Mouse (Mus musculus) heart, embryonic 10.5 days (tissue): ENCODE results near the gene Sort1. TPM values are rescaled to one million over a fixed set of nuclear protein-coding genes. Genes with fewer than 3 reads are reported as not detected.

ENCODE experiments used
- DNase-seq: peaks from one replicate; pipeline ENCODE4 v3.0.0-alpha.2; 2017; ENCODE audit warnings: low spot score
- H3K27ac ChIP-seq: fragments of 300-500 bp; sonication (generic); 2 replicates; pipeline ENCODE4 v1.5.1; 2016; ENCODE audit warnings: mild to moderate bottlenecking
- H3K27me3 ChIP-seq: fragments of 300-500 bp; sonication (generic); 2 replicates; pipeline ENCODE4 v1.6.1; 2016; ENCODE audit warnings: mild to moderate bottlenecking; ENCODE audit not compliant: poor library complexity, insufficient read depth, severe bottlenecking
- H3K36me3 ChIP-seq: fragments of 300-500 bp; sonication (generic); 2 replicates; pipeline ENCODE4 v1.6.1; 2016; ENCODE audit warnings: mild to moderate bottlenecking, moderate library complexity
- H3K4me1 ChIP-seq: fragments of 300-500 bp; sonication (generic); 2 replicates; pipeline ENCODE4 v1.6.1; 2016; ENCODE audit warnings: mild to moderate bottlenecking
- H3K4me3 ChIP-seq: fragments of 300-500 bp; sonication (generic); 2 replicates; pipeline ENCODE4 v1.5.1; 2016; ENCODE audit warnings: mild to moderate bottlenecking, moderate library complexity
- H3K9me3 ChIP-seq: fragments of 300-500 bp; sonication (generic); 2 replicates; pipeline ENCODE4 v1.6.1; 2016; ENCODE audit warnings: mild to moderate bottlenecking, moderate library complexity
- WGBS: fragments of 180-500 bp; shearing (Covaris S2); methylation state at CpG from one replicate; pipeline ENCODE4 v1.1.7; 2016; 5-methylcytosine and 5-hydroxymethylcytosine counted together
- polyA plus RNA-seq: library from polyadenylated mRNA; unstranded; fragments of >200 nt; fragmentation: Nextera tagmentation; extraction: Ambion mirVana; gene quantifications from 2 replicates; pipeline ENCODE4 v1.2.1, GENCODE M21; 2016

Sort1 gene
- polyA plus RNA-seq, 1 experiment from 2014 or later = 15.1 TPM

GRCm38 (mm10) chr3:108383485-108384354 is 99.8 kb downstream of the Sort1 start, which contains the start of gene Psrc1:
Gene Psrc1, plus strand, starts transcription at chr3:108383839.
- Histone ChIP-seq H3K4me1 (peaks cover 49% of the 10 kb centered on the region), H3K27me3 (no peaks in the 10 kb centered on the region), H3K27ac (peak within 1 kb of the TSS; percentile 80), H3K4me3 (peak within 1 kb of the TSS; percentile 68), H3K36me3 (peaks cover 27% of the 10 kb centered on the region), H3K9me3 (no peaks in the 10 kb centered on the region)
- DNase-seq = peak; percentile 97
- 2% methylated on average over 44 of the region's 44 CpGs for WGBS

GRCm38 (mm10) chr3:108384425-108384824 is 100.5 kb downstream of the Sort1 start:
- Histone ChIP-seq H3K9me3 (no peaks in the 10 kb centered on the region), H3K27ac (peak overlapping the region; percentile 80), H3K4me1 (peaks cover 49% of the 10 kb centered on the region), H3K36me3 (peaks cover 27% of the 10 kb centered on the region), H3K4me3 (peak overlapping the region; percentile 68), H3K27me3 (no peaks in the 10 kb centered on the region)
- no peak for DNase-seq
- 50% methylated on average over 2 of the region's 2 CpGs for WGBS

DNA sequence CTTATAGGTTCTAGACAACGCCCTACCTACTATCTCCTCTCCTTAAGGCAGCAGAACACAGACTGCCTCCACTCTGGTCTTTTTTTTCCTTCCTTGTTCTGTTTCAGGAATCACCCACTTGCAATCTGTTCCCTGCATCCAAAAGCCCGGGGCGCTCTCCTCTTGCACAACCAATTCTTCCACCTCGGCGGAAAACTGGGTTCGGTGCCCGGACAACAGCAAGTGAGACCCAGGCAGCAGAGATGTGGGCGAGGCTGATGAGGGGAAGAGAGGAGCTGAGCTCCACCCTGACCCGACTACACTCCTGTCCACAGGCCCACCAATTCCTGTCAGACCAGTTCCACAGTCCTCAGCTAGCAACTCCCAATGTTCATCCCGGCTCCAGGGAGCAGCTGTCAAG is 102.3 kb downstream of the Sort1 start:
- WGBS = 91% methylated on average over 10 of the region's 10 CpGs
- no peak overlapping the region for H3K27ac ChIP-seq
- H3K4me1 ChIP-seq = peaks cover 43% of the 10 kb centered on the region
- H3K9me3 ChIP-seq = no peaks in the 10 kb centered on the region
- H3K36me3 ChIP-seq = peaks cover 27% of the 10 kb centered on the region
- DNase-seq = no peak
- H3K27me3 ChIP-seq = no peaks in the 10 kb centered on the region; the same call in 1 of the 2 replicates
- H3K4me3 ChIP-seq = no peak overlapping the region

DNA sequence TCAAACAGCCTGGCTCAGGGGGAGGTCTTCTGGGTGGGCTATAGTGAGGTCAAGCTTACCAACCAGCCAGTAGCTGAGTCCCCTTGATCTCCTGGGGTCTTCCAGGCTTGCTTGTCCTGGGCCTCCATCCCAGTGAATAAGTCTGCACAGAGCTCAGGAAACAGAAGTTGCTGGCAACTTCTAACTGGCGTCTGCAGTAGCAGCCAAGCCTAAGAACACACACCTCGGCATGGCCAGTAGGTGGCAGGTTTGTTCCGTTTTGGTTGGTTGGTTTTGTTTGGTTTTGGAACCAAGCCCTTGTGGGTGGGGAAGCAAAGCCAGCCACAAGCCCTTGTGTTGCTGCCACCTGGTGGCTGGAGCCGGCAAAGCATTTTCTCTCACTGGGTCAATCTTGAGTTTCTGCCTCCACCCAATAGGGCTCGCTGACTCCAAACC is 105.2 kb downstream of the Sort1 start:
- Histone ChIP-seq H3K27me3 (peaks cover 19% of the 10 kb centered on the region), H3K4me1 (peaks cover 38% of the 10 kb centered on the region), H3K36me3 (peaks cover 27% of the 10 kb centered on the region), H3K27ac (peak overlapping the region; percentile 67), H3K4me3 (no peak overlapping the region), H3K9me3 (no peaks in the 10 kb centered on the region)
- peak; percentile 97 for DNase-seq
- WGBS = 0% methylated on average over 5 of the region's 5 CpGs

- peaks cover 5% of the 10 kb centered on the region for H3K36me3 ChIP-seq
- peaks cover 37% of the 10 kb centered on the region for H3K4me1 ChIP-seq
- H3K27ac ChIP-seq = peak overlapping the region; percentile 42; the same call in 1 of the 2 replicates
- peak overlapping the region; percentile 32; the same call in 1 of the 2 replicates for H3K4me3 ChIP-seq
- H3K9me3 ChIP-seq = no peaks in the 10 kb centered on the region
- no peak for DNase-seq
- peaks cover 45% of the 10 kb centered on the region for H3K27me3 ChIP-seq
- WGBS = 14% methylated on average over 10 of the region's 10 CpGs
Observed at GRCm38 (mm10) chr3:108392299-108392698, 108.4 kb downstream of the Sort1 start.

- Histone ChIP-seq H3K27ac (peak overlapping the region; percentile 42; the same call in 1 of the 2 replicates), H3K27me3 (peaks cover 50% of the 10 kb centered on the region), H3K9me3 (no peaks in the 10 kb centered on the region), H3K36me3 (peaks cover under 1% of the 10 kb centered on the region; the same call in 1 of the 2 replicates), H3K4me1 (peaks cover 42% of the 10 kb centered on the region), H3K4me3 (peak overlapping the region; percentile 32)
- 40% methylated on average over 15 of the region's 15 CpGs for WGBS
- DNase-seq = no peak
Observed at GRCm38 (mm10) chr3:108392793-108393192, 108.9 kb downstream of the Sort1 start.

- Histone ChIP-seq H3K36me3 (no peaks in the 10 kb centered on the region), H3K27ac (no peak overlapping the region), H3K9me3 (no peaks in the 10 kb centered on the region), H3K4me1 (peaks cover 26% of the 10 kb centered on the region), H3K27me3 (peaks cover 72% of the 10 kb centered on the region), H3K4me3 (no peak overlapping the region)
- 88% methylated on average over 9 of the region's 9 CpGs for WGBS
- no peak for DNase-seq
Observed at GRCm38 (mm10) chr3:108398281-108398680, 114.4 kb downstream of the Sort1 start.

DNA sequence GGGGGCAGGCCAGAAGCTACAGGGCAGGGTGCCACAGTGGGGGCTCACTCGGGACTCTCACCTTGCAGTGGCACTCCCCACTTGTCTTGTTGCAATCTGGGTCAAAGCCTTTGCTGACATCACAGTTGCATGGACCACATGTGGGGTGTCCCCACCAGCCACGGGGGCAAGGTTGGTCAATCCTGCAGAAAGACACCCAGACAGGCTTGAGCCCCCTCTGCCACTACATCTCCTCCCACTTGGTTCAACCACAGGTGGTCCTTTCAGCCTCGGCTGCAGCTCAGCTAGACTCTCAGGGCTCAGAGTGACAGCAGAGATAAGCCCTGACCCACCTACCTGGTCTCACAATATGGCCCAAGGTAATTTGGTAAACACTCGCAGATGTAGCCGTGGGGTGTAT is 116.6 kb downstream of the Sort1 start:
- DNase-seq = peak; percentile 72
- H3K36me3 ChIP-seq = no peaks in the 10 kb centered on the region
- H3K4me3 ChIP-seq = no peak overlapping the region
- no peak overlapping the region for H3K27ac ChIP-seq
- peaks cover 65% of the 10 kb centered on the region; the same call in 1 of the 2 replicates for H3K27me3 ChIP-seq
- no peaks in the 10 kb centered on the region for H3K9me3 ChIP-seq
- peaks cover 20% of the 10 kb centered on the region for H3K4me1 ChIP-seq
- 62% methylated on average over 5 of the region's 5 CpGs for WGBS

GRCm38 (mm10) chr3:108401692-108402527 is 118.0 kb downstream of the Sort1 start:
- Histone ChIP-seq H3K4me3 (peak overlapping the region; percentile 36), H3K27me3 (peaks cover 68% of the 10 kb centered on the region), H3K9me3 (no peaks in the 10 kb centered on the region), H3K27ac (no peak overlapping the region), H3K36me3 (no peaks in the 10 kb centered on the region), H3K4me1 (peaks cover 17% of the 10 kb centered on the region)
- peak; percentile 92 for DNase-seq
- 30% methylated on average over 22 of the region's 22 CpGs for WGBS

DNA sequence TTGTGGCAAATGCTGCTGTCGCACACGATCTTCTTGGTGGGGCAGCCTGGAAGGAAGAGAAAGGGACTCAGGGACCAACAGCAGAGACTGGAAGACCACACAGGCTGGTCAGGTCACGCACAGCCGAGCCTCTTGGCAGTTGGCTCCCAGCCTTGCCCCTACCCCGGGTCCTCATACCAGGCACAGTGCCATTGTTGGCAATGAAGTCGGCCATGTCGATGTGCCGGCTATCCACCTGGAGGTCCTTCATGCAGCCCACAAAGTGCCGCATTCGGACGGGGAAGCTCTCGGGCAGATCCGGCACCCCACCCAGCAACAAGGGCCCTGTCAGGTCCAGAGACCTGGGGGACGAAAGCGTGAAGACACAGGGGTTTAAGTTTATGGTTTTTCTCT is 118.6 kb downstream of the Sort1 start:
- no peaks in the 10 kb centered on the region for H3K36me3 ChIP-seq

DNA sequence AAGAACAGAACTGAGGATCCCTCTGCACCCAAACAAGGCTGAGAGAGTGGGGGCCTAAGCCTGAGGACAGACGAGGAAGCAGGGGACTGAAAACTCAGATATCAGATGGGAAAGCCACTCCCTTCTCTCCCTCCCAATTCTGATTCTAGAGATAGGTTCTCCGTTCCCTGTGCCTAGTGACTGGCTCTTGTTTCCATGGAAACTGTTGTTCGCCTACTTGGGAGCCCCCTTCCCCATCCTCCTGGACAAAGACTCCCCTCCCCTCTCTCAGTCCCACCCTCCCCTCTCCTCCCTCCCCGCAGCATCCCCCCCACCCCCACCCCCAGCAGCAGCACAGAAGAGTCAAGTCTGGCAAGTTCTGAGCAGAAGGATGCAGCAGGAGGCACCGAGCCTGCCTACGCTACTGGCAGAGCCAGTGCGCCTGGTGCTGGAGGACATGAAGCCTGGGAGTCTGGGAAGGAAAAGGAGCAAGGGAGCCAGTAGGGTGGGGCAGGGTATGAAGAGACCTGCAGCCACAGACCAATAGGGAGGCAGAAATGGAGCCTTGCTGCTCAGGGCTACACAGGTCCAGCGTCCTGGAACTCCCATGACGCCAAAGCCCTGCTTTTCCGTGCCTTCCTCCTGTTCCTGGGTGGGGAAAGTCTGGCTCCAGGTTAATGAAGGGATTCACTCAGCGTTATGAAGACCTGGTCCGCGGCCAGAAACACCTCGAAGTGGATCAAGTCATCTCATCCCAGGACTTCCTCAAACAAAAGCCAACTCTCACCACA is 121.8 kb downstream of the Sort1 start:
- Histone ChIP-seq H3K4me1 (peaks cover 17% of the 10 kb centered on the region), H3K27me3 (peaks cover 66% of the 10 kb centered on the region), H3K4me3 (no peak overlapping the region), H3K9me3 (no peaks in the 10 kb centered on the region), H3K27ac (no peak overlapping the region), H3K36me3 (no peaks in the 10 kb centered on the region)
- 39% methylated on average over 14 of the region's 14 CpGs for WGBS
- DNase-seq = no peak

More for the DNA sequence above, 118.6 kb downstream of the Sort1 start:
- no peak overlapping the region for H3K27ac ChIP-seq
- peaks cover 68% of the 10 kb centered on the region for H3K27me3 ChIP-seq
- no peaks in the 10 kb centered on the region for H3K9me3 ChIP-seq
- H3K4me1 ChIP-seq = peaks cover 11% of the 10 kb centered on the region
- WGBS = 89% methylated on average over 15 of the region's 15 CpGs
- no peak overlapping the region for H3K4me3 ChIP-seq
- no peak for DNase-seq

DNA sequence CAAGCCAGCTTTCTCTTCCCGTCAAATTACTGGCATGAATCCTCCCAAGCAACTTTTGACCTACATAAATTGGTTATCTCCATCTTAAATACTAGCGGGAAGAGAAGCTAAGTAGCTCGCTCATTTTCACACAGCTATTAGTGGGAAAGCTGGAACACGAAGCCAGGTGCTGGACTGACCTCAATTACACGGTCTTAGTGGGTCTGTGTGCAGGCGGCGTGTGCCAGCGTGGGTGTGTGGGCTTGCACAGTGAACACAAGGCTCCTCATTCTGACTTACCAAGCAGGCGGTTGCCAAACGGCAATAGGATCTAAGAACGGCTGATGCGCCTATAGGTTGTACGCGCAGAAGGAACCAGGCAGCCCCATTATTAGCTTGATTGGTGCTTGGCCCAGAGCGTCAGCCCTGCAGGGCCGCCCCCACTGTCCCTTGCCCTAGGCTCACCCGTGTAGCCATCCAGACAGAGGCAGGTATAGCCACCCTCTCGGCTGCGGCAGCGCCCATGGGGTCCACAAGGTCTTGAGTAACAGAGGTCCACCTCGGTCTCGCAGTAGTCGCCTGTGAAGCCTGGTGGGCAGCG is 122.5 kb downstream of the Sort1 start:
- no peaks in the 10 kb centered on the region for H3K36me3 ChIP-seq
- no peak overlapping the region for H3K4me3 ChIP-seq
- H3K4me1 ChIP-seq = peaks cover 24% of the 10 kb centered on the region
- H3K27me3 ChIP-seq = peaks cover 66% of the 10 kb centered on the region
- H3K9me3 ChIP-seq = no peaks in the 10 kb centered on the region
- no peak overlapping the region for H3K27ac ChIP-seq
- WGBS = 82% methylated on average over 24 of the region's 24 CpGs
- no peak for DNase-seq
